Mouse (Mus musculus): ENCODE data around the gene Hoxc6. TPM values are rescaled to one million over a fixed set of nuclear protein-coding genes. Genes with fewer than 3 reads are reported as not detected.

Gene Hoxc6
- total RNA-seq (2015; ENCODE audit: low replicate concordance) (not detected in 2 replicates), total RNA-seq (2017; ENCODE audit: low replicate concordance) (not detected in 2 replicates)

DNA sequence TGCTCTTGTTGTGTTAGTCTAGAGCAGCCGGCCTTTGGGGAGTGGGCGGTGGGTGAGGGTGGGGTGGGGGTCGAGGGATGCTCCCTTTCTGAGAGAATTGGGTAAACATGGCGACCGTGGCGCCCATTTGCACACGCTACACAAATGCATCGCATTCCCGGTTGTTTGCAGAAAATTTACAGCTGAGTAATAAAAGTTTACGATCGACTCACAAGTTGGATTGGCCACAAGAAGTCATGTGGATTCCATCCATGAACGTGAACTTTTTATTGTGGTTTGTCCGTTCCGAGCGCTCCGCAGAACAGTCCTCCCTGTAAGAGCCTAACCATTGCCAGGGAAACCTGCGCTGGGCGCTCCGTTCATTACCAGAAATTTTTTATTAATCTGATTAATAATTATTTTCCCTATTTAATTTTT, at the start of gene Hoxc6:
Gene Hoxc6 (plus strand): TSS at position 319 of the 417 bp plus-strand sequence.
- ATAC-seq (replicated peaks; ENCODE audit: low FRiP score, poor library complexity, severe bottlenecking), result no peak

DNA sequence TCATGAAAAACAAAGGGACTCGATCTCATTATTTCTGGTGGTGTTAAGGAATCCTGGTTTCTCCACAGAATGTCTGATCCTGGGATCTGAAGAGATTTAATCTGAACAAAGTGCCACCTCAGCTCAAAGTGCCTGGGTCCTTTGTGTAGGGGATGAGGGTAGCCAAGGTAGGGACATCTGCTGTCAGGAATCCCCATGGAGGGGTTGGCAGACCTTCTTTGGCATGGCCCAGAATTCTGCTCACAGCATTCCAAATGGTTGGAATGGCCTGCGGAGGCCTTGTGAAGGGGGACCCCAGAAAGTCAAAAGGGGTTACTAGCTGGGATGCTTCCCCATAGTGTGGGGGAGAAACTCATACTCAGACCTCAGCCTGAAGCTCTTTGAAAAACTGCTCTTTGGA, 49.2 kb upstream of the Hoxc6 start:
- no peak for ATAC-seq (replicated peaks; ENCODE audit: low FRiP score, poor library complexity, severe bottlenecking)

DNA sequence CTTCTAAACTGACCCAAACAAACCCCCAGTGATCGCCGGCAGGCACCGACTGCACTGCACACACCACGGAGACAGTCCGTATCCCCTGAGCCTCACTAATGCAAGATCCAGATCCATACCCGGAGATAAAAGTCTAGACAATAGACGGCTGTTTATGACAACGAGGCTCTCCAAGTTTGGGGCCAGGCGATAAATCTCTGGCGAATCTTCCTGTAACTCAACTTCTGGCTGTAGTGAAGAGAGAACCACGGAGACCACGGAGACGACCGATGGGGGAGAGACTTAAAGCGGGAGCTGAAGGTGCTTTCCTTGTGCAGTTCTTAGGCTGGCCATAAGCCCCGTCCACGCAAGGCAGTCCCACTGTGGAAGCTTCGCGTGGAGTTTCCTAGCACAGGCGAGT, 48.4 kb upstream of the Hoxc6 start:
- ATAC-seq (replicated peaks; ENCODE audit: low FRiP score, poor library complexity, severe bottlenecking), result no peak

DNA sequence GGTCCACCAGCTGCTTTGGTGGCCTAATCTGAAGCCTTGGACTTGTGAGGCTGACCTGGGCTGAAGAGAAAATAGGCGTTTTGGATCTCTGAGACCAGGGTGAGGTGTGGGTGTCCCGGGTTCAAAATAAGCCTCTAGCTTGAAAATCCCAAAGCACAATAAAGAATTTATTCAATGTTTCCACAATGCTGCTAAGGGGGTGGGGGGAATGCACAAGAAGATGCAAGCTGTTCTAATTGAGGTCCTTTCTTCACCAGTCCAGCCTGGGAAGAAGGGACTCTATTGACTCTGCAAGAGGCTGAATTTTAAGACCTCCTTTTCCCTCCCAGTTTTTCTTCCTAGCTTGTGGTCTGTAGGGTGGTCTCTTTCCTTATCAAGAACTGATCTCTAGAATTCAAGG, 47.2 kb upstream of the Hoxc6 start:
- ATAC-seq (replicated peaks; ENCODE audit: low FRiP score, poor library complexity, severe bottlenecking), result no peak

DNA sequence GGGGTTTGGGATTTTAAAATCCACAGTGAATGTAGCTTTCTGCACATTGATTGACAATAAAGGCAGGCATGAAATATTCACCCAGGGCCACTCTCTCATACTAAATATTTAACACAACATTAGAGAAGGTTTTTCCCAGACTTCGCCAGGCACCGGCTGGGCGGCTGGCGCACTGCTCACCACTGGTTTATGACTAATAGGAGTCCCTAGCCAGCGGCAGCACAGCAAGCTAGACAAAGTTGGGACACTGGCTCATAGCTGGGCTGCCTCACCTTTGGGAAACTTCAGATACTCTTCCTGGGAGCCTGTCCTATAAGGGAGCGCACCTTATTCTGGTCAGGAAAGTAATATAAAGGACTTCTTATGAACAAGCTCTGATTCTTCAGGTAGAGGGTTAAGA, 44.5 kb upstream of the Hoxc6 start:
- ATAC-seq (replicated peaks; ENCODE audit: low FRiP score, poor library complexity, severe bottlenecking), result no peak

DNA sequence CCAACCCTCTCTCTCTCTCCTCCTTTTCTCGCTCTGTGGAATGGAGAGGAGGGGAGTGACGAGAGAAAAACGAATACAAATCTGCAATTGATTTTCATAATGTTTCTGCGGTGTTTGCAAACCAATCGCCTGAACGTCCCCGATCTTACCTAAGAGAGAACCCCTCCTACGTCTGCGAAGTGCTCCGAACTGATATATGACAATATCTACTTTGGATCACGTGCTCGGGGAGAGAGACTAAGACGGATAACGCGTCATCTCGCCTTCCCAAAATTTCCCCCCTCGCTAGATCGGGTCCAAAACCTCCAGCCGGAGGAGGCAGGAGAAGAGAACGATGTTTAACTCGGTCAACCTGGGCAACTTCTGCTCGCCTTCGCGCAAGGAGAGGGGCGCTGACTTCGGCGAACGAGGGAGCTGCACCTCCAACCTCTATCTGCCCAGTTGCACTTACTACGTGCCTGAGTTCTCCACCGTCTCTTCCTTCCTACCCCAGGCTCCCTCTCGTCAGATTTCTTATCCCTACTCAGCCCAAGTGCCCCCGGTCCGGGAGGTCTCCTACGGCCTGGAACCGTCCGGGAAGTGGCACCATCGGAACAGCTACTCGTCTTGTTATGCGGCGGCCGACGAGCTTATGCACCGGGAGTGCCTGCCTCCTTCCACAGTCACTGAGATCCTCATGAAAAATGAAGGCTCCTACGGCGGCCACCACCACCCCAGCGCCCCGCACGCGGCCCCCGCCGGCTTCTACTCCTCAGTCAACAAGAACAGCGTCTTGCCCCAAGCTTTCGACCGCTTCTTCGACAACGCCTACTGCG, 43.7 kb upstream of the Hoxc6 start, which contains the start of gene Hoxc11:
Gene Hoxc11 (plus strand): TSS at position 236 of the 815 bp plus-strand sequence.
- ATAC-seq (replicated peaks; ENCODE audit: low FRiP score, poor library complexity, severe bottlenecking), result no peak

DNA sequence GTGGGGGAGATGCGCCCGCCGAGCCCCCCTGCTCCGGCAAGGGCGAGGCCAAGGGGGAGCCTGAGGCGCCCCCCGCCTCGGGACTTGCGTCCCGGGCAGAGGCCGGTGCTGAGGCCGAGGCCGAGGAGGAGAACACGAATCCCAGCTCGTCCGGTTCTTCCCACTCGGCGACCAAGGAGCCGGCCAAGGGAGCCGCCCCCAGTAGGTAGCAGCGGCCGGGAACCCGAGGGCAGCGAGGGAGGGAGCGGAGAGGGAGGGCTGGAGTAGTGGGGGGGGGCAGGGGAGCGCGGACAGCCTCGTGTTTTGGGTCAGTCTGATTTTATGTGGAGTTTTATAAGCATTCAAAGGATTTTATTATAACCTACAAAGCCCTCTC, 43.1 kb upstream of the Hoxc6 start:
- ATAC-seq (replicated peaks; ENCODE audit: low FRiP score, poor library complexity, severe bottlenecking), result no peak

DNA sequence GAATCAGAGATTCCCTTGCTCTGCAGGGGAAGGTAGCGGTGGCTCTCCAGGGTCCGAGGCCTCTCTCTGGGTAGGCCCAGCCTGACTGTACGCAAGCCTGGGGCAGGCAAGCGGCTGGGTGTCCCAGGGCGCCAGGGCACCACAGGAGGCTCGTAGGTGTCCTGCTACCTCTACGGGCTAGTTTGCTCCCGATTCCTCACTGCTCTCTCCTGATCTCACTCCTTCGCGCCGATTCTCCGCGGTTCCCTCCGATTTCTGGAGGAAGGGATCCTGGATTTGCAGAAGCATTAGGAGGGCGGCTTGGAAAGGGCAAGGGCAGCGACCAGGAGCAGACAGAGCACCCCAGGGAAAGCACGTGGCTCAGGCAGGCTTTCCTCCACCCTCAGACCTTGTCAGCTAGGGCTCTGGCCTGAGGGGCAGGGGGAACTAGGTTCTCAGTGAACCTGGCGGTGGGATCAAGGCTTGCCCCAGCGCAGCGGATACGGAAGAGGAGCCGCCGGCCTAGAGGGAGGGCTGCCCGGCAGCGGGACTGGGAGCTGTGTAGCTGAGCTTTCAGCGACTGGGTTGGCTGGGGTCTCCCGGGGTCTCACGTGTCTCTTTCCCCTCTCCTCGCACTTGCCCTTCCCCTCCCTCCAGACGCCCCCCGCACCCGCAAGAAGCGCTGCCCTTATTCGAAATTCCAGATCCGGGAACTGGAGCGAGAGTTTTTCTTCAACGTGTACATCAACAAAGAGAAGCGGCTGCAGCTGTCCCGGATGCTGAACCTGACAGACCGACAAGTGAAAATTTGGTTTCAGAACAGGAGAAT, 42.0 kb upstream of the Hoxc6 start:
- ATAC-seq (replicated peaks; ENCODE audit: low FRiP score, poor library complexity, severe bottlenecking), result no peak

DNA sequence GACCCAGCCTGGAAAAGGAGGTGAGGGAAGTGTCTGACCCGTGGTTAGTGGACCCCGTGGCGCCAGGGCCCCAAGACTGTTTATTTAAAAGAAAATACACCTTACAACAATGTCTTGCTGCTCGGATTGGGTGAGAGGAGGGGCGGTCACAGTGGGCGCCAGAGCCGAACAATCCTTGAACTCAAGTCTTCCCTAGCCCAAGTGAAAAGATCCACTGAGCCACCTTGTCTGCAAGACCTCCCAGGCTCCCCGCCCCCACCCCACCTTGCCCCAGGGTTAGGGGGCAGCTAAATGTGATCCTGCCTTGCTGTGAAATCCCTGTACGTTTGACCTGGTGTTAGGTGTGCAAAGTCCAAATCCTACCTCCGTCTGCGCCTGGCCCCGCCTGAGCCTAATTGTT, 41.2 kb upstream of the Hoxc6 start:
- ATAC-seq (replicated peaks; ENCODE audit: low FRiP score, poor library complexity, severe bottlenecking), result no peak

DNA sequence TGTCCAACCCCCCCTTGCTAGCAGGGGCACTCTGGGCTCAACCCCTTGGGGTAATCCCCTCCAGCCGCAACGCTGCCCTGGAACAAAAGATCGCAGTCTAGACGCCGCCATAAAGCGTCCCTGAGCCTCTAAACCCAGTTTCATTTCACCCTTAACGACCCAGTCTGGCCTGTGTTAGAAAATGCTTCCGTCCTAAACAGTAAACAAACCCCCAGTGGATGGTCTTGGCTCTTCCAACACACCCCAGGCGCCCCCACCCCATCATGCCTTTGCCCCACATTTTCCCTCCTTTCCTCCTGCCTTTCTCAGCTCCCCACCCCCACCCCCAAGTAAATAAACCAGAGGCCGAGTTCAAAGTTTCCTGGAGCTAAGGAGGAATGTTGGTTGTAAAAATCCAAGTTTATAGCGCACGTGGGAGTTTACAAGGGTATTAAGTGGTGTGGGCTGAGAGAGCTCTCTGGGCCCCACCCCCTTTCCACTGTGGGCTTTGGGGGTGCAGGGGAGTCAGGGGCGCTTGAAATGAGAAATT, 38.3 kb upstream of the Hoxc6 start:
- ATAC-seq (replicated peaks; ENCODE audit: low FRiP score, poor library complexity, severe bottlenecking), result no peak

DNA sequence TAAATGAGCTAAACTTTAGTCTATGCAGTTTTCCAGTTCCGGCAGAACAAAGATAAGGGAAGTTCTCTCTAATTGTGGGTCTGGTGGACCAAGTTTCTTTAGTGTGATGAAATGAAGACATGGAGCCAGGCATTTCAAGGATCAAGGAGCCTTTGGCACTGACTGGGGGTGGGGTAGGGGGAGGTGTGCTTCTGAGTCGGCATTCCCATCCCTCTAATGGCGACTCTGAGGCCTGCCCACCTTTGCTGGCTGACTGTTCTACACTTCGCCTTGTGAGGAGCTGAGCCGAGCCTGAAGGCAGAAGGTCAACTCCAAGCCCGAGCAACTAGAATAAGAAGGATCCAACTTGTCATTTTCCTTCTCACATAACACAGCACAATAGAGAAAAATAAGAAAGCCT, 36.3 kb upstream of the Hoxc6 start:
- ATAC-seq (replicated peaks; ENCODE audit: low FRiP score, poor library complexity, severe bottlenecking), result no peak

DNA sequence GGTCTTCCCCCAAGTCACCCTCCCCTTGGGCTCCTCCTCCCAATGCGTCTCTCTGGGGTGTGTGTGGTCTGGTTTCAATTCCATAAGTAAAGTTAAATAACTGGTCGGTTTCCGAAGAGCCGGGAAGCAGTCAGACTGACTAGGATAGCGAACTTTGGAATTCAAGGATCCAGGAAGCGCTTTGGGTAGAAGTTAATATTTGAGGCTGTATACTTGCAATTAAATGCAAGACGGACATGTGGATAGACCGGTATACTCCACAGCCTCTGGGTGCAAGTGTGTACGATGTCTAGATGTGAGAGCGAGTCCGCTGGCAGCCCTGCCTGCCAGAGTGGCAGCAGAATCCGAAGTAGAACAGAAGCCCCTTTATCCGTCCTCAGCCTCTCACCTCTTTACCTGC, 35.6 kb upstream of the Hoxc6 start:
- ATAC-seq (replicated peaks; ENCODE audit: low FRiP score, poor library complexity, severe bottlenecking), result no peak

DNA sequence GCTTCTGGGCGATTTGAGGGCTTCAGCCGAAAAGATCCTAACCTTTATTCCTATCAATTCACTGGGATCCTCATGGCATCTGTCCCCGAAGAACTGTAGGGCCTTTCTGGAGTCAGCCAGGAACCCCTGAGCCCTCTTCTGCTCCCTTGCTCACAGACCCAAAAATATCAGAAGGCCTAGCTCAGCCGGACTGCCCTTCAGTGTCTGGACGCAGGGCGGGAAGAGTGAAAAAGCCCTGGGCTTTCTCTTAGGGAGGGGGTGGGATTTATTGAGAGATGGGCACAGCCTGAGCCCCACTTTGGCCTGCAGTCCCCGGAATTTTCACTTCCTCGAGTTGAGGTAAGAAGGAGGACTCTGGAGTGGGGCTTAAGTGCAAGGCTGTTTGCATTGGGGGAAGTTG, 34.8 kb upstream of the Hoxc6 start:
- no peak for ATAC-seq (replicated peaks; ENCODE audit: low FRiP score, poor library complexity, severe bottlenecking)

DNA sequence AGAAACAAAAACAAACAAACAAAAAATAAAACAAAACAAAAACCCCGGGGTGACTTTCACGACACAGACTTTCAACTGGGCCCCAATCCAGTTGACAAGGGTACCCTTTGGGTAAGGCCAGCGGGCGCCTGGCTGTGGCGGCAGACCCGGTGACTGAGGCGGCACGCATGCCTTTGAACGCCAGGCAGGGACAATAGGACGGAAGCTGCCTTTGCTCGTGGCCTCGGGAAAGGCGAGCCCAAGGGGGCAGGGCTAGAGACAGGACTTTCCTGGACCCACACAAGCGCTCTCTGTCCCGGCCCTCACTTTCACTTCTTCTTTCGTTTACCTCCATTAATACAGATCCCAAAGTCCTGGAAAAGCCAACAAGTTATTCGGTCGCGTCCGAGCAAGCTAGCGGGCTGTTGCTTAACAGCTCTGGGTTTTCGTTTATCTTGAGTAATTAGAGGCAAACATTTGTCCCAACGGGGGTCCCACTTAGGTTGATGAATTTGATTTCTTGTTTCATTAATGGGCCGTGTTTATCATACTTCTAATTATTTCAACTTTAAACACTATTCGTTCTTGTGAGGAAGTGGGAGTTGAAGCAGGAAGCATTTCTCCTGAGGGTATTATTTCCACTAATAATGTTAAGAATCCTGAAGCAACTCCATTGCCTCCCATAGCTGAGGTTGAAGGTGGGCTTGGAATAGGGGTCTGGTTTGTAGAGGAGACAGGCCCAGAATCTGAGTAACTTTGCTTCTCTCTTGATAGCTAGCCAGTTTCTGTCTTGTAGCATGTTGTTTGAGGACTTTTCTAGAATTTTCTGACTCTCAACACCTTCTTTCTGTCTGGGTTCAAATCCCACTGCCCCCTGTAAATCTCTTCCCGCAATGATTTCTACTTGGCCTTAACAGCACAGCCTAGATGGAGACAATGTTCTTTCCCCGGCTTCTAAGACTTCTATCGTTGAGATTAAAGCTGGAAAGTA, 34.1 kb upstream of the Hoxc6 start:
- no peak for ATAC-seq (replicated peaks; ENCODE audit: low FRiP score, poor library complexity, severe bottlenecking)

DNA sequence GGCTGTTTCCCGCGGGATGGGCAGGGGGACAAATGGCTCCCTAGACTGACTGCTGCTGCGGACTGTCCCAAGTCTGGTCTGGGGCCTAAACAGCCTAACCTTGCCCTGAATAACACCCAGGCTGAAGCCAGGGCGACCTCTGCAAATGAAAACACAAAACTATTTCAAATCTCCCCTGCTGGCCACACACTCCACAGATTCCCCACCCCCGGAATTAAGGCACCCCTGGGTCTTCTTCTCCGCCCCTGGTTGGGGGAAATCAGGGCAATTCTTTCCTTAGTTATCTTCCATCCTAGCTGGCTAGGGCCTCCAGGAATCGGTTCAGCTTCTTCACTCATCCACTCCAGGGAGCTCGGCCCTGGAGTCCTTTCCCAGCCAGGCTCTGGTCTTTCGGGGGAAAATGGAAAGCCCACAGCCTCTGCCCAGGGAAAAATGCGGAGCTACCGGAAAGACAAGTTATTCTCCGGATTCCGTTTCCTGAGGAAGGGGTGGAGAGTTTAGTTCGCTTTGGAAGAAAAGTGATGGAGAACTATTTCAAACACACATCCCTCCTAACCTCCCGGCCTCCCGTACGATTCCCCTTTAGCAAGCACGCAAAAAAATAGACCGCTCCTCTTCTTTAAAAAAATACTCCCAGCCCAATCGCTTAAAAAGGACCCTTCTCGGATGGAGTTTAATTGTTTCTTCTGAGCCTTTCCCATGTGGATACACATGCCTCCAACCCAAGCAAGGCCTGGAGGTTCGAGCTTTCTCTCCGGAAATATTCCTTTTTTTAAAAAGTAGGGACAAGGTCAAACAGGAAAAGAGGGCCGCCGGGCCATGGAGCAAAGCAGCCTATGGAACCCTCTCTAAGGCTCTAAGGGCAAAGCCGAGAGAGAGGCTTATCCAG, 32.8 kb upstream of the Hoxc6 start:
- no peak for ATAC-seq (replicated peaks; ENCODE audit: low FRiP score, poor library complexity, severe bottlenecking)

DNA sequence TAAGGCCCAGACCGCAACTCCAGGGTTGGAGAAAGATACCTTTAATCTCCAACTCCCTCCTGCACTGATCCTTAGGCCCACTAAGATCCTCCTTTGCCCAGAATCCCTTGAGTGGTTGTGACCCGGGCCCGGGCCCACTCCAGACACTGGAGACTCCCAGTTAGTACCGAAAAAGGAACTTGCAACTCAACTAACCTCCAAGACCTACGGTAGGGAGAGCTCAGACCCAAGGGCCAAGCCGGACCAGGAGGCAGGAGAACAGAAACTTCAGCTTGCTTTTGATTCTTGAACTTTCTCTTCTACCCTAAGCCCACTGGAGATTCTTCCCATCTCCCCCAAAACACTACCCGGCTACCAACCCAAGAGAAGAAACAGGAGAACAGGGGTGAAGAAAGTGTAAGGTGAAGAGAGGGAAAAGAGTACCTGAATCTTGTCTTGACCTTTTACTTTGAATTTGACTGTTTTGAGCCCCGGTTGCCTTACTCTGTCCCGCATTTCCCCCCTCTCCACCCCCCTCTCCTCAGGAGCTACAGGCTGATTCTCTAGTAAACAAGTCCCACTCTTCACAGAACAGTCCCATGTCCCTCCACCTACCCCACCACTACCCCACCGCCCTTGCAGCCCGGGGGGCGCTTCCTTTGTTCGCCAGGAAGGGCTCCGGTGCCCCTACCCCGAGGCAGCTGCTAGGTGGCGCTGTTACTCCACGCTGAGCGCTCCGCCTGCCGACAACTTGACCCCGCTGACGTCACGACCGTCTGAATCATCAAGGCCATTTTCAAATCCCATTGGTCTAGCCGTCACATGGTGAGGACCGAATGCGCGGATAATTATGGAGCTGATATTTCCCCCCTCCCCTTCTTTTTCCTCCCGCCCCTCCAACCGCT, 31.9 kb upstream of the Hoxc6 start:
- no peak for ATAC-seq (replicated peaks; ENCODE audit: low FRiP score, poor library complexity, severe bottlenecking)

DNA sequence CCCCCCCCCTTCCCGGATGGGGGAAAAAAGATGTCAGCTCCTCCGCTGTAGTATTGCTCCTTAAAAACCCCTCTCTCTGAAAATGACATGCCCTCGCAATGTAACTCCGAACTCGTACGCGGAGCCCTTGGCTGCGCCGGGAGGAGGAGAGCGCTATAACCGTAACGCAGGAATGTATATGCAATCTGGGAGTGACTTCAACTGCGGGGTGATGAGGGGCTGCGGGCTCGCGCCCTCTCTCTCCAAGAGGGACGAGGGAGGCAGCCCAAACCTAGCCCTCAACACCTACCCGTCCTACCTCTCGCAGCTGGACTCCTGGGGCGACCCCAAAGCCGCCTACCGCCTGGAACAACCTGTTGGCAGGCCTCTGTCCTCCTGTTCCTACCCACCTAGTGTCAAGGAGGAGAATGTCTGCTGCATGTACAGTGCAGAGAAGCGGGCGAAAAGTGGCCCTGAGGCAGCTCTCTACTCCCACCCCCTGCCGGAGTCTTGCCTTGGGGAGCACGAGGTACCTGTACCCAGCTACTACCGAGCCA, 31.2 kb upstream of the Hoxc6 start, which contains the start of gene Hoxc10:
Gene Hoxc10 (plus strand): TSS at position 21 of the 536 bp plus-strand sequence.
- ATAC-seq (replicated peaks; ENCODE audit: low FRiP score, poor library complexity, severe bottlenecking), result no peak

DNA sequence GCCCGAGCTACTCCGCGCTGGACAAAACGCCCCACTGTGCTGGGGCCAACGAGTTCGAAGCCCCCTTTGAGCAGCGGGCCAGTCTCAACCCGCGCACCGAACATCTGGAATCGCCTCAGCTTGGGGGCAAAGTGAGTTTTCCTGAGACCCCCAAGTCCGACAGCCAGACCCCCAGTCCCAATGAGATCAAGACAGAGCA, 30.8 kb upstream of the Hoxc6 start, which contains the start of gene Hoxc5:
Gene Hoxc5 (plus strand): TSS at position 132 of the 199 bp plus-strand sequence.
- no peak for ATAC-seq (replicated peaks; ENCODE audit: low FRiP score, poor library complexity, severe bottlenecking)
